Mouse (Mus musculus) embryonic facial prominence, embryonic 12.5 days (tissue): ENCODE data around the gene Olfr1051. TPM values are rescaled to one million over a fixed set of nuclear protein-coding genes. Genes with fewer than 3 reads are reported as not detected.
"Not testable (repeated sequence)": the region's sequence is repeated elsewhere in the genome, so short reads cannot be mapped to it uniquely, and the experiment has no call there.

ENCODE experiments used
- ATAC-seq: fragments of 200-750 bp; cut with Nextera tagmentation; 2 replicates; pipeline ENCODE4 v1.8.0; 2017; ENCODE audit not compliant: insufficient number of reproducible peaks, insufficient read depth, low FRiP score, low TSS enrichment
- H3K27ac ChIP-seq: fragments of 300-500 bp; sonication (generic); 2 replicates; pipeline ENCODE4 v1.5.1; 2016; ENCODE audit warnings: mild to moderate bottlenecking
- H3K27me3 ChIP-seq: fragments of 300-500 bp; sonication (generic); 2 replicates; pipeline ENCODE4 v1.6.1; 2016; ENCODE audit warnings: mild to moderate bottlenecking, moderate library complexity
- H3K36me3 ChIP-seq: fragments of 300-500 bp; sonication (generic); 2 replicates; pipeline ENCODE4 v1.6.1; 2016; ENCODE audit warnings: mild to moderate bottlenecking
- H3K4me1 ChIP-seq: fragments of 300-500 bp; sonication (generic); 2 replicates; pipeline ENCODE4 v1.6.1; 2016
- H3K4me2 ChIP-seq: fragments of 300-500 bp; sonication (generic); replicated peaks from 2 replicates; pipeline ENCODE4 v1.6.1; 2016; ENCODE audit warnings: mild to moderate bottlenecking, moderate library complexity
- H3K4me3 ChIP-seq: fragments of 300-500 bp; sonication (generic); 2 replicates; pipeline ENCODE4 v1.5.1; 2016; ENCODE audit warnings: mild to moderate bottlenecking
- H3K9ac ChIP-seq: fragments of 300-500 bp; sonication (generic); 2 replicates; pipeline ENCODE4 v1.6.1; 2016; ENCODE audit warnings: mild to moderate bottlenecking, moderate library complexity
- H3K9me3 ChIP-seq: fragments of 300-500 bp; sonication (generic); 2 replicates; pipeline ENCODE4 v1.6.1; 2016; ENCODE audit warnings: mild to moderate bottlenecking, moderate library complexity
- WGBS: fragments of 180-500 bp; shearing (Covaris S2); methylation state at CpG from one replicate; pipeline ENCODE4 v1.1.7; 2016; 5-methylcytosine and 5-hydroxymethylcytosine counted together
- polyA plus RNA-seq: library from polyadenylated mRNA; unstranded; fragments of >200 nt; fragmentation: Nextera tagmentation; extraction: Ambion mirVana; gene quantifications from 2 replicates; pipeline ENCODE4 v1.2.1, GENCODE M21; 2016

Gene Olfr1051
- not detected in 2 replicates for polyA plus RNA-seq

GRCm38 (mm10) chr2:86278988-86279387 is at the start of gene Olfr1051:
TSS of gene Olfr1051 (minus strand) at chr2:86279088.
- H3K4me1 ChIP-seq, ATAC-seq, H3K9ac ChIP-seq, H3K4me2 ChIP-seq, H3K36me3 ChIP-seq, H3K27ac ChIP-seq, H3K4me3 ChIP-seq, H3K27me3 ChIP-seq, H3K9me3 ChIP-seq: not testable (repeated sequence)

GRCm38 (mm10) chr2:86315184-86315583 is 36.3 kb upstream of the Olfr1051 start, which contains the start of gene Olfr1053:
TSS of gene Olfr1053 (minus strand) at chr2:86315284.
- Histone ChIP-seq H3K4me1 (no peaks in the 10 kb centered on the region), H3K4me2 (no peak within 1 kb of the TSS), H3K36me3 (no peaks in the 10 kb centered on the region), H3K4me3 (no peak within 1 kb of the TSS), H3K9ac (no peak within 1 kb of the TSS), H3K27ac (no peak within 1 kb of the TSS), H3K9me3 (no peaks in the 10 kb centered on the region), H3K27me3 (no peaks in the 10 kb centered on the region)
- 68% methylated on average over 3 of the region's 3 CpGs for WGBS
- no peak for ATAC-seq

- Histone ChIP-seq H3K4me2 (no peak within 1 kb of the TSS), H3K9ac (no peak within 1 kb of the TSS), H3K9me3 (no peaks in the 10 kb centered on the region)
These were observed 13.3 kb upstream of the Olfr1051 start, which contains the start of gene Olfr1052 for GRCm38 (mm10) chr2:86292155-86292554. TSS of gene Olfr1052 (plus strand) at chr2:86292455.

GRCm38 (mm10) chr2:86258228-86258627 is 20.7 kb downstream of the Olfr1051 start, which contains the start of gene Olfr1049:
TSS of gene Olfr1049 (minus strand) at chr2:86258328.
- H3K9me3 ChIP-seq, H3K4me3 ChIP-seq, H3K36me3 ChIP-seq, H3K4me1 ChIP-seq, H3K4me2 ChIP-seq, H3K9ac ChIP-seq, H3K27me3 ChIP-seq, H3K27ac ChIP-seq, ATAC-seq: not testable (repeated sequence)

More at GRCm38 (mm10) chr2:86292155-86292554, 13.3 kb upstream of the Olfr1051 start, which contains the start of gene Olfr1052:
- H3K4me3 ChIP-seq: no peak within 1 kb of the TSS
- ATAC-seq: no peak
- H3K27me3 ChIP-seq: no peaks in the 10 kb centered on the region
- no peaks in the 10 kb centered on the region for H3K4me1 ChIP-seq
- H3K27ac ChIP-seq: no peak within 1 kb of the TSS
- no peaks in the 10 kb centered on the region for H3K36me3 ChIP-seq

GRCm38 (mm10) chr2:86240189-86240588 is 38.7 kb downstream of the Olfr1051 start, which contains the start of gene Olfr1048:
TSS of gene Olfr1048 (minus strand) at chr2:86240289.
- H3K36me3 ChIP-seq: no peaks in the 10 kb centered on the region
- no peak within 1 kb of the TSS for H3K27ac ChIP-seq
- no peaks in the 10 kb centered on the region for H3K9me3 ChIP-seq
- H3K4me2 ChIP-seq: no peak within 1 kb of the TSS
- no peaks in the 10 kb centered on the region for H3K4me1 ChIP-seq
- H3K9ac ChIP-seq: no peak within 1 kb of the TSS
- no peak within 1 kb of the TSS for H3K4me3 ChIP-seq
- no peak for ATAC-seq
- no peaks in the 10 kb centered on the region for H3K27me3 ChIP-seq

GRCm38 (mm10) chr2:86231301-86231700 is 47.6 kb downstream of the Olfr1051 start, which contains the start of gene Olfr1047:
TSS of gene Olfr1047 (minus strand) at chr2:86231401.
- WGBS: 83% methylated on average over 1 of the region's 1 CpGs

More at GRCm38 (mm10) chr2:86231301-86231700, 47.6 kb downstream of the Olfr1051 start, which contains the start of gene Olfr1047:
- H3K4me1 ChIP-seq: no peaks in the 10 kb centered on the region
- no peaks in the 10 kb centered on the region for H3K36me3 ChIP-seq
- H3K4me2 ChIP-seq: no peak within 1 kb of the TSS
- no peaks in the 10 kb centered on the region for H3K27me3 ChIP-seq
- H3K27ac ChIP-seq: no peak within 1 kb of the TSS
- ATAC-seq: no peak
- no peaks in the 10 kb centered on the region for H3K9me3 ChIP-seq
- no peak within 1 kb of the TSS for H3K4me3 ChIP-seq
- H3K9ac ChIP-seq: no peak within 1 kb of the TSS

Other genes starting within 250 kb of the Olfr1051 start
- not detected in 2 replicates for gene Olfr1034, start 233.2 kb downstream of the Olfr1051 start, polyA plus RNA-seq
- gene Olfr1036, start 205.1 kb downstream of the Olfr1051 start, polyA plus RNA-seq: not detected in 2 replicates
- gene Olfr1037, start 191.7 kb downstream of the Olfr1051 start, polyA plus RNA-seq: not detected in 2 replicates
- not detected in 2 replicates for gene Olfr1039, start 143.2 kb downstream of the Olfr1051 start, polyA plus RNA-seq
- not detected in 2 replicates for gene Olfr1040, start 132.4 kb downstream of the Olfr1051 start, polyA plus RNA-seq
- not detected in 2 replicates for gene Olfr1042, start 117.2 kb downstream of the Olfr1051 start, polyA plus RNA-seq
- gene Olfr1043, start 111.6 kb downstream of the Olfr1051 start, polyA plus RNA-seq: not detected in 2 replicates
- not detected in 2 replicates for gene Olfr1044, start 101.3 kb downstream of the Olfr1051 start, polyA plus RNA-seq
- gene Olfr52, start 93.4 kb downstream of the Olfr1051 start, polyA plus RNA-seq: not detected in 2 replicates
- gene Olfr1045, start 76.1 kb downstream of the Olfr1051 start, polyA plus RNA-seq: not detected in 2 replicates
- not detected in 2 replicates for gene Olfr1046, start 59.8 kb downstream of the Olfr1051 start, polyA plus RNA-seq
- not detected in 2 replicates for gene Olfr1047, start 47.7 kb downstream of the Olfr1051 start, polyA plus RNA-seq
- gene Olfr1048, start 38.8 kb downstream of the Olfr1051 start, polyA plus RNA-seq: not detected in 2 replicates
- not detected in 2 replicates for gene Olfr1049, start 20.8 kb downstream of the Olfr1051 start, polyA plus RNA-seq
- gene Olfr1052, start 13.4 kb upstream of the Olfr1051 start, polyA plus RNA-seq: not detected in 2 replicates
- not detected in 2 replicates for gene Olfr1053, start 36.2 kb upstream of the Olfr1051 start, polyA plus RNA-seq
- gene Olfr1054, start 56.3 kb upstream of the Olfr1051 start, polyA plus RNA-seq: not detected in 2 replicates
- gene Olfr1055, start 71.2 kb upstream of the Olfr1051 start, polyA plus RNA-seq: not detected in 2 replicates
- gene Olfr1056, start 83.4 kb upstream of the Olfr1051 start, polyA plus RNA-seq: not detected in 2 replicates
- gene Olfr1057, start 99.3 kb upstream of the Olfr1051 start, polyA plus RNA-seq: not detected in 2 replicates
- gene Olfr1058, start 109.5 kb upstream of the Olfr1051 start, polyA plus RNA-seq: not detected in 2 replicates
- not detected in 2 replicates for gene Olfr1061, start 135.0 kb upstream of the Olfr1051 start, polyA plus RNA-seq
- not detected in 2 replicates for gene Olfr1062, start 147.7 kb upstream of the Olfr1051 start, polyA plus RNA-seq
- not detected in 2 replicates for gene Olfr1065, start 171.5 kb upstream of the Olfr1051 start, polyA plus RNA-seq
- gene Olfr1066, start 177.2 kb upstream of the Olfr1051 start, polyA plus RNA-seq: not detected in 2 replicates
- gene Olfr228, start 208.3 kb upstream of the Olfr1051 start, polyA plus RNA-seq: not detected in 2 replicates
- gene Olfr1076, start 229.4 kb upstream of the Olfr1051 start, polyA plus RNA-seq: not detected in 2 replicates